Mouse (Mus musculus) lung, postnatal 36 days (tissue): ENCODE measurements around the gene Plpp2.
A peak's percentile ranks its signal among the peaks of the same experiment; 100 is the strongest.

Experiments
- DNase-seq: peaks from one replicate; pipeline ENCODE4 v3.0.0; 2022; ENCODE audit warnings: mixed read lengths

The Plpp2 gene

GRCm38 (mm10) chr10:79548971-79549723 is 15.6 kb upstream of the Plpp2 start:
- no peak for DNase-seq

- no peak for DNase-seq
Observed at GRCm38 (mm10) chr10:79548546-79548945, 14.9 kb upstream of the Plpp2 start.

- DNase-seq: no peak
Observed at GRCm38 (mm10) chr10:79547148-79547675, 13.6 kb upstream of the Plpp2 start.

GRCm38 (mm10) chr10:79546483-79546882 is 12.9 kb upstream of the Plpp2 start:
- no peak for DNase-seq

GRCm38 (mm10) chr10:79545891-79546290 is 12.3 kb upstream of the Plpp2 start:
- no peak for DNase-seq

GRCm38 (mm10) chr10:79544631-79545030 is 11.0 kb upstream of the Plpp2 start:
- no peak for DNase-seq

- DNase-seq: no peak
Observed at GRCm38 (mm10) chr10:79543884-79544597, 10.4 kb upstream of the Plpp2 start.

GRCm38 (mm10) chr10:79542171-79542570 is 8.6 kb upstream of the Plpp2 start:
- DNase-seq: no peak

GRCm38 (mm10) chr10:79541522-79541921 is 7.9 kb upstream of the Plpp2 start:
- no peak for DNase-seq

GRCm38 (mm10) chr10:79540746-79541145 is 7.2 kb upstream of the Plpp2 start:
- no peak for DNase-seq

- DNase-seq: no peak
Observed at GRCm38 (mm10) chr10:79539701-79540495, 6.3 kb upstream of the Plpp2 start.

GRCm38 (mm10) chr10:79538873-79539272 is 5.3 kb upstream of the Plpp2 start:
- peak; percentile 27 for DNase-seq

GRCm38 (mm10) chr10:79538323-79538722 is 4.7 kb upstream of the Plpp2 start:
- no peak for DNase-seq

- DNase-seq: no peak
Observed at GRCm38 (mm10) chr10:79537781-79538180, 4.2 kb upstream of the Plpp2 start.

GRCm38 (mm10) chr10:79537271-79537670 is 3.7 kb upstream of the Plpp2 start:
- no peak for DNase-seq

GRCm38 (mm10) chr10:79536461-79537080 is 3.0 kb upstream of the Plpp2 start:
- DNase-seq: no peak

- no peak for DNase-seq
Observed at GRCm38 (mm10) chr10:79535431-79535830, 1.8 kb upstream of the Plpp2 start.

GRCm38 (mm10) chr10:79534426-79534825 is 830 bp upstream of the Plpp2 start:
- DNase-seq: no peak

- peak; percentile 14 for DNase-seq
Observed at GRCm38 (mm10) chr10:79532678-79533077, 918 bp downstream of the Plpp2 start.

- no peak for DNase-seq
Observed at GRCm38 (mm10) chr10:79531593-79531992, 2.0 kb downstream of the Plpp2 start.

GRCm38 (mm10) chr10:79530721-79531120 is 2.9 kb downstream of the Plpp2 start:
- DNase-seq: no peak

- no peak for DNase-seq
Observed at GRCm38 (mm10) chr10:79530241-79530640, 3.4 kb downstream of the Plpp2 start.

- no peak for DNase-seq
Observed at GRCm38 (mm10) chr10:79528081-79528480, 5.5 kb downstream of the Plpp2 start.
